Mouse (Mus musculus) bone marrow macrophage, adult 2 months (primary cell): Measurements from ENCODE around the gene Snai1.

Experiments
- CTCF ChIP-seq: IDR thresholded peaks from 2 replicates; pipeline ENCODE4 v1.5.1; 2012; ENCODE audit warnings: low read depth, mild to moderate bottlenecking, low read length, moderate library complexity
- POLR2A ChIP-seq: IDR thresholded peaks from 2 replicates; pipeline ENCODE4 v1.6.1; 2012; ENCODE audit warnings: mild to moderate bottlenecking, low read depth, low read length, borderline replicate concordance

GRCm38 (mm10) chr2:167565682-167566081, 27.7 kb downstream of the Snai1 start:
- TF ChIP-seq CTCF (no peak), POLR2A (no peak)
